Mouse (Mus musculus) stomach, postnatal 0 days (tissue): Measurements from ENCODE around the gene Necab3.

Experiments used
- CTCF ChIP-seq: IDR thresholded peaks from 2 replicates; pipeline ENCODE4 v1.5.1; 2016; ENCODE audit warnings: antibody characterized with exemption, low read depth, mild to moderate bottlenecking, moderate library complexity
- EP300 ChIP-seq: optimal IDR thresholded peaks from 2 replicates; pipeline ENCODE3; 2016; ENCODE audit warnings: antibody characterized with exemption

DNA sequence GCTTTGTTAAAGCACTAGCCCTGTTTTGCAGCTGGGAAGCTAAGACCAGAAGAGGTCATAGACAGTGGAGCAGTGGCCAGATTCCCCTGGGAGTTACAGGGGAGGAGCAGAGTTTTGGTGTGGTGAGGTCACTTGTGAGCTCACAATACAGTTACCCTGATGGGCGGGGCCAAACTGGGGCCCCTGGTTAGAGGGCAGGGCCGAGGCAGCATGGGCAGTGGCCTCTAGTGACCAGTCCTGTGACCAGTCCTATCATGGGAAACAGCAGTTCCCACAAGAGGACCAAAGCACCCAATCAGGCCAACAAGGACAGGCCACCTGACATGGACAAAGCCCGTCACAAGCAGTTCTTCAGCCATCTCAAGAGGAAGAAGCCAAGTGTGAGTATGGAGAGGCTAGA, 10.0 kb downstream of the Necab3 start:
- no peak for TF ChIP-seq EP300
- no peak for TF ChIP-seq CTCF
